Mouse (Mus musculus): Measurements from ENCODE around the gene Slc25a35.

DNA sequence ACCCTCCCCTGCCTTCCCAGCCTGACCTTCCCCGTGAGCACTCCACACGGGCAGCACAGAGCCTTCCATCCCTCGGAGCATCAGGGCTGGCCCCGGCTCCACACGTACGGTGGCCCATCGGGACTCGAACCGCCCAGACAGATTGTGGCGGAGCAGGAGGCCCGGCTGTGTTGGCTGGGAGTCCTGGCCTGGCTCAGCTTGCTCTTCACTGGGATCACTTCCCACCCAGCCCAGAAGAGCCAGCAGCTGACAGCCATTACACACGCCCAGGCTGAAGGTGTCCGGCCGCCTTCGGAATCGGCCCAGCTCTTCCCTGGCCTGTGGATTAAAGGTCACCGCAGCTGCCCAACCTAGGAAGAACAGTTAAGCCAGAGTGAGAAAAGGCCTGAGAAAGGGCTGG is 20.4 kb downstream of the Slc25a35 start:
- no peak for TF ChIP-seq CTCF (IDR thresholded peaks at IDR 0.05)
- no peak for TF ChIP-seq POLR2A (IDR thresholded peaks at IDR 0.05; ENCODE audit: insufficient read depth, low read depth, low read length)
- no peak for TF ChIP-seq EP300 (IDR thresholded peaks at IDR 0.05; ENCODE audit: insufficient read depth, low read depth, low read length)

Data from heart, adult 2 months (tissue).